11 mouse cellular contexts compared by ENCODE assay signal in genomic region chr10:38978195-38978594, GRCm38 (mm10). TPM values are rescaled to one million over a fixed set of nuclear protein-coding genes. Genes with fewer than 3 reads are reported as not detected.
"Had no signal": no experiment of that assay in that cellular context is flagged by ENCODE, and none has a peak within 500 bp of the region (broad histone marks: within the 10 kb centered on the region; RNA-seq: fewer than 3 reads in every experiment).

No protein-coding gene starts in this region.

- H3K9me3 ChIP-seq: liver, embryonic 13.5 days; lung, embryonic 15.5 days; midbrain, embryonic 13.5 days had no signal

- H3K4me3 ChIP-seq: left cerebral cortex, adult 2 months; liver, embryonic 13.5 days; lung, embryonic 15.5 days; midbrain, embryonic 13.5 days had no signal

- H3K4me2 ChIP-seq: liver, embryonic 13.5 days; lung, embryonic 15.5 days; midbrain, embryonic 13.5 days had no signal

- DNase-seq: kidney, adult 2 months; kidney, postnatal 10 days; kidney, postnatal 36 days; layer of hippocampus, postnatal 36 days; liver, embryonic 13.5 days; lung, postnatal 14 days; thymus, postnatal 25 days had no signal

- H3K9ac ChIP-seq: liver, embryonic 13.5 days; lung, embryonic 15.5 days; midbrain, embryonic 13.5 days had no signal

- H3K27me3 ChIP-seq: liver, embryonic 13.5 days; lung, embryonic 15.5 days; midbrain, embryonic 13.5 days had no signal

- H3K27ac ChIP-seq: left cerebral cortex, adult 2 months; liver, embryonic 13.5 days; macrophage; midbrain, embryonic 13.5 days had no signal

- H3K36me3 ChIP-seq: liver, embryonic 13.5 days; lung, embryonic 15.5 days; midbrain, embryonic 13.5 days had no signal

- ATAC-seq: midbrain, embryonic 13.5 days had no signal

- H3K4me1 ChIP-seq: liver, embryonic 13.5 days had no signal

RNA-seq across cellular contexts. Expression of gene Lama4, which starts 12.9 kb away (rescaled TPM):
- polyA plus RNA-seq: macrophage had no signal
